Mouse (Mus musculus): ENCODE measurements around the gene Rab20.
A peak's percentile ranks its signal among the peaks of the same experiment; 100 is the strongest.
"Not testable (repeated sequence)": the region's sequence is repeated elsewhere in the genome, so short reads cannot be mapped to it uniquely, and the experiment has no call there.

The Rab20 gene

DNA sequence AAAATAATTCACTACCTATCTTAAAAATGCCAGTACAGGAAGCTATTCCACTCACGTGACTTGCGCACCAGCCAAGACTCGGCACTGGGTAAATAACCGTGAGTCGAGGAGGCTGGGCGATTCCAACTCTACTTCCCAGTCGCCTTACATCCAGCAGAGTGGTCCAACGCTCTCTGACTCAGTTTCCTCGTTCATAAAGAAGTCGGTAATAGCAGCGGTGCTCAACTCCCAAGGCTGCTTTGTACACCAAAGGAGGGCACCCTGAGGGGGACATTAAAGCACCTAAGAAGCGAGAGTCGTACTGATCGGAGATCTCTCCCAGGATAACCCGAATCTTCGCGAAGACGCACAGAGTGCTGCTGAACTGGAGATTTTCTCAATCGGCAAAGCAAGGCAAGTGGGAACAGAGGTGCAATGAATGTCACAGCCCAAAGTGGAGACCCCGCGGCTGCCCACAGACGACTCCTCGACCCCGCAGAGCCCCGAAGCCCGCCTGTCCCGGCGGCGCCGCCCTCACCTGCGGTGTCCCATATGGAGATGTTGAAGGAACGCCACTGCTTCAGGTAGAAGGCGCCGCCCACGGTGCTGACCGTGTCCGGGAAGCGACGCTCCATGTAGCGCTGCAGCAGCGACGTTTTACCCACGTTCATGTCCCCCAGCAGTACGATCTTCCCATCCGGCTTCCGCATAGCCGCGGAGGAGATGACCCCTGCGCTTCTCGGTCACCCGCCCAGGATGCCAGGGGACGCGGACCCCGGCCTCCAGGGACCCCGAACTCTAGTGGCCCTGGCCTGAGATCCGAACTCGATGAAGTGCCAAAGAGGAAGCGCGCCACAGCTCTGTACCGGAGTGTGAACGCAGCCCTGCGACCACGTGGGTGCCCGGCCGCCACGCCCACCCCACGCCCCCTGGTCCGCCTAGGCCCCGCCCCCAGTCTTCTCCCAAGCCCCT is at the start of gene Rab20:
Gene Rab20 (minus strand): TSS at position 900 of the 951 bp plus-strand sequence.
- peak; percentile 32 for DNase-seq

DNA sequence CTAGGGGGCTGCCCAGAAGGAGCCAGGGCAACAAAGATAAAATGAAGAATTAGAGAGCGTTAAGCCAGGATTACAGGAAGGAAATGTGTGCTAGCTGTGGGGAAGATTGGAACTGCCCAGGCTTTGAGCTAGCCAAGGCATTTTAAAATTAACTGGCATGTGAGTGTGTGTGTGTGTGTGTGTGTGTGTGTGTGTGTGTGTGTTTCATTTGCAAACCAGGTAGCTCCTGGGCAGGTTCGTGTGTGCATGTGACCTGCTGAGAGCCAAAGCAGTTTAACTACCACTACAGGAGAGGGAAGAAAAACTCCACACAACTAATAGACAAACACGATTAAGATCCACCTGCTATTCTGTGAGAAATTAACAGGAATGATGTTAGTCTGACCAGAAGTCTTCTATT is 44.8 kb upstream of the Rab20 start:
- DNase-seq, result no peak

DNA sequence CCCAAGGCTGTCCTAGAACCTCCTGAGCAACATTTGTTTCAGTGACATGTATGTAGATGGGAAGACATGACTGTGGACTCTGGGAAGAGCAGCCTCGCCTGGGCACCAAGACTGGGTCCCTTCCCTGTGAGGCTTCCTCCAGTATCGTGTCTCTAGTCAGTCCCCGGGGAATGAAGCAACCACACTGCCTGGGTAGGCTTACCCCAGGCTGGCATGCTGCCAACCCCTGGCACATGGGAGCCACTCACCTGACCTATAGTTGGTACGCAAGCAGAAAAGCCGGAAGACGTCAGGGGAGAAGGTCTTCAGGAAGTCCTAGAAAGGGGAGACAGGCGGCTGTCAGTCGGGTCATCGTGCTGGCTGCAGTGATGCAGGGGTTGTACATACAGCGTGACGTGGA is 40.2 kb upstream of the Rab20 start:
- no peak for DNase-seq

DNA sequence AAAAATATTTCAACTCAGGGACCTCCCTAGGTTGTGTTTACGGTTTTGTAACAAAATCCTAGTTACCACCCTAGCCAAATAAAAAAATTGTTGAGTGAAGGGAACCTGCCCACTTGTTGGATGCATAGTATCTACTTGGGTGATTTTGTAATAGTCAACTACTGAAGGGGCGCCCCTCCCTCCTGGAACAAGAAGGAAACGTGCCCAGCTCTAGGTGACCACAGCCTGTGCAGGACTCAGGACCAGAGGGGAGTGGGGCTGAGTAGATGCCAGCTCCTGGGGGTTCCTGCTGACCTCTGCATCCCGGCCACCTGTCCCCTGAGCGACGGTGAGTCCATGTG is 39.5 kb upstream of the Rab20 start:
- no peak for DNase-seq

DNA sequence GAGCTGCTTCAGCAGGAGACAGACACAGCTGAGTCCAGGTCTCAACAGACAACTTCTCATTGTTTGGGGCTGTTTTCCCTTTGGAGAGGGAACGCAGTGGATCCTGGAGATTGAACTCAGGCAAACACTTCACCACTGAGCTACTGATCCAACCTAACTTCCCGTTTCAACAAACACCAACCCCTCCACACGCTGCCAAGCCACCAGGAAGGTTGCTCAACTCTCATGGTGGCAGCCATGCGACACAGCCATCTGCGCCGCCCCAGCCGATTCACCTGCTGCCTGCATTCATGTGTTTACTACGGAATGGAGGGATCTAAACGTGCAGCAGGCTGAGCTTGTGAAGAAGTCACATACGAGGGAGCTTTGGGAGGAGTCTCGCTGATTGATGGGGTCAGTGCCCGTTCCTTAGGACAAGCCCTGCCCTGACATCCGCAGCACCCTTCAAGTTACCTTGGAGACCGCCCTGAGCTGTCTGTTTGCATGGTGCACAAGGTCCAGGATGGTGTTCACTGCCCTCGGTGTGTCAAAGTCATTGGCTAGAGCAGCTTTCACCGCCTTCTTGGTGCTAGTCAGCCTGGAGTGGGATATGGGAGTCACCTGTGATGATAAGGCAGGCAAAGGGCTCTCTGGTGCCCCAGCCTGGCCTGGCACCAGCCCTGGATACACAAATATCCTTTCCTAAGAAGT is 39.0 kb upstream of the Rab20 start:
- DNase-seq, result peak; percentile 45

DNA sequence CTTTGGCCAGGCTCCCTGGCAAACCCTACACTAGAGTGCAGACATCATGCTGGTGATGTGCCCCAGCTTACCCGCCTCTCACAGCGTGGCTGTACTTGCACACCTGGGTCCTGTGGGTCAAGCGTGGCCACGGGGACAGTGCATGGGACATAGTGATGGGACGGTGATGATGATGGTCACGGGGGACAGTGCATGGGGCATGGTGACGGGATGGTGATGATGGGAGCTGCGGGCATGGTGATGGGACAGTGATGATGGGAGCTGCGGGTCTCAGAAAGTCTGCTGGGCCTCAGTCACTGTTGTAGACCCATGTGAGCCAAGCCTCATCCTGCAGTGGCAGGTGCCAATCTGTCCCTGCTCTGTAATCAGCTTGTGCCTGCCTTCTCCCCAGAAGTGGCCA is 37.8 kb upstream of the Rab20 start:
- DNase-seq, result no peak

DNA sequence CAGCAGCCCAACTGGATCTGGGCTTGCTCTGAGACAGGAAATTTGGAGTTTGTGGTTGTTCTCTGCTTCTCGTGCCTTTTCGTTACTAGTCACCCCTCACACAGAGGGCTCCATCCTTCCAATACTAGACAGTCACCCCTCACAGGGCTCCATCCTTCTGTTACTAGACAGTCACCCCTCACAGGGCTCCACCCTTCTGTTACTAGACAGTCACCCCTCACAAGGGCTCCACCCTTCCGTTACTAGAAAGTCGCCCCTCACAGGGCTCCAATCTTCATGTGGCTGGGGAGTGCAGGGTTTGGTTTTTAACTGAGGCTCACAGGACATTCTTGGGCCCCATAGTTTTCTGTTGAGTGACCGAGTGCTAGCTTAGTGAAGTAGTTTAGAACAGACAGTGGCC is 34.7 kb upstream of the Rab20 start:
- DNase-seq, result no peak

DNA sequence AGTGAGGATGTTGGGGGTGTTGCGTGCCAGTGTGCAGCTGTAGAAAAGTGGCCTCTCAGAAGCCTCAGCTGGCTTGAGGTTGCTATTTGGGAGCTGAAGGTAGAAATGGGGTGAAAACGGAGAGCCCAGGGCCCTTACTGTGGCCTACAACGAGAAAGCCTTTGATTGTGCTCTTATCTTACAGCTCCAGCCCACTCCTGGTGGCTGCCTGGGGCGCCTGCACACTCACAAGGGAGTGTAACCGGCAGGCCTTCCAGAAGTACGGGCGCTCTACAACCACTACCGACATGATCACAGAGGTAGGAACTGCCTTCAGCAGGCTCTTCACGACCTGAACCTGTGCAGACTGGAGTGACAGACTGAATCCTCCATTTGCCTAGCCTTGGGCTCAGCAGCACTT is 34.2 kb upstream of the Rab20 start:
- DNase-seq, result no peak

DNA sequence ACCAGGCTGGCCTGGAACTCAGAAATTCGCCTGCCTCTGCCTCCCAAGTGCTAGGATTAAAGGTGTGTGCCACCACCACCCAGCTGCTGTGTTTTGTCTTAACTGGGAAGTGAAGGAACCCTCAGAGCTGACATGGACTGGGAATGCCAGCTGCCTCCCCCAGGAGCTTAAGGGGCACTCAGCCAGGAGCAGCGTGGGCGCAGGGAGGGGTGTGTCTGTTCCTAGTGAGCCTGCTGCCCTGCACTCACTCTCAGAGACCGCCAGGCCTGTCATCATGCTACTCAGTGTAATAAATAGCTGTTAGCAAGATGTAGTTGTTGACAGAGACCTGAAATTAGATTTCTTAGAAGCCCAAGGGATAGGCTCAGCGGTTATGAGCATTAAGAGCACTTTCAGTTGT is 32.5 kb upstream of the Rab20 start:
- DNase-seq, result peak; percentile 32

DNA sequence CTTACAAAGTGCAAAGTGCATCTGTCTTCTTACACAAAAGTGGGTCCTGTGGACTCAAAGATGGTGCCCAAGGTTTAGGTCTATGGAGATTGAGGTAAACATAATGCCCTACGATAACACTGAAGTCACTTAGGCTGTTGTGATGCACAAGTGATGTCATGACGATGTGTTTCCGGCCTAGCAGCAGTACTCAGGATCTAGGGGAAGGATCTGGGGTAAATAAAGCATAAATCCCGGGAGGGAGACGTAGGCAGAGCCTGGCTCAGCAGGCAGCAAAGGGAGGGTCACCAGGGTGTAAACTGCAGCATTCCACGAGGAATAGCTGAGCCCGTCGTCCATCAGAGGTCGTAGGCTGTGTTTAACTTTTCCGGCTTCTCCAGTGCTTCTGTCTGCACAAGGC is 30.4 kb upstream of the Rab20 start:
- no peak for DNase-seq

DNA sequence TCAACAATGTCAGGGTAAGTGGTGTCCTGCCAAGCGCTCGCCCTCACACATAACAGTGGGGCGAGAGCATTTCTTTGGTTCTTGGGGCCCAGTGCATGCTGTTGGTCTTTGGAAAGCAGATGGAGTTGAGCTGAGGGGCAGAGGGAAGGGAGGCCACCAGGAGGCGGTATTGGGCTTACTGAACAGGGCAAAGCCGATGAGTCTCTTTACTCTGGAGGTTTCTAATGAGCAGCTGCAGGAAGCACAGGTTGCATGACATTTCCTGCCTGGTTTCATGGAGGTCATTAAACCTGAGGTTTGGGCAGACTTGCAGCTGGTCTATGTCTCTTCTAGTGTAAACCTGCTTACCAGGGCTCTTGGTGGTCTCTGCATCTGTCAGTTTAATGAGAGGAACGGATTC is 28.3 kb upstream of the Rab20 start:
- DNase-seq, result no peak

DNA sequence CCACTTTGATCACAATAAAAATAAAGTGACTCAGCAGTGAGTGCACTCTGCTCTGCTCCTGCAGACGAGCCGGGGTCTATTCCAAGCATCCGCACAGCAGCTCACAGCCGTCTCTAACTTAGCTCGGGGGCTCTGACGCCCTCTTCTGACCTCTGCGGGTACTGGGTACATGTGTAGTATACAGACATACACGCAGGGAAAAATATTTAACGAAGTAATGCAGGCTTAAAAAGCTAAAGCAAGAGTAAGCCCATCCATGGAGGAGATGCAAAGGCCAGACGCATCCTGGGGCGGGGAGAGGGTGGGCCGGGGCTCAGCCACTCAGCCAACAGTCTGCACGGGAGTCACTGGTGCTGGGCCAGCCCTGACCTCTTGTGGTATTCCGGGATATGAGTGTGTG is 27.6 kb upstream of the Rab20 start:
- no peak for DNase-seq

DNA sequence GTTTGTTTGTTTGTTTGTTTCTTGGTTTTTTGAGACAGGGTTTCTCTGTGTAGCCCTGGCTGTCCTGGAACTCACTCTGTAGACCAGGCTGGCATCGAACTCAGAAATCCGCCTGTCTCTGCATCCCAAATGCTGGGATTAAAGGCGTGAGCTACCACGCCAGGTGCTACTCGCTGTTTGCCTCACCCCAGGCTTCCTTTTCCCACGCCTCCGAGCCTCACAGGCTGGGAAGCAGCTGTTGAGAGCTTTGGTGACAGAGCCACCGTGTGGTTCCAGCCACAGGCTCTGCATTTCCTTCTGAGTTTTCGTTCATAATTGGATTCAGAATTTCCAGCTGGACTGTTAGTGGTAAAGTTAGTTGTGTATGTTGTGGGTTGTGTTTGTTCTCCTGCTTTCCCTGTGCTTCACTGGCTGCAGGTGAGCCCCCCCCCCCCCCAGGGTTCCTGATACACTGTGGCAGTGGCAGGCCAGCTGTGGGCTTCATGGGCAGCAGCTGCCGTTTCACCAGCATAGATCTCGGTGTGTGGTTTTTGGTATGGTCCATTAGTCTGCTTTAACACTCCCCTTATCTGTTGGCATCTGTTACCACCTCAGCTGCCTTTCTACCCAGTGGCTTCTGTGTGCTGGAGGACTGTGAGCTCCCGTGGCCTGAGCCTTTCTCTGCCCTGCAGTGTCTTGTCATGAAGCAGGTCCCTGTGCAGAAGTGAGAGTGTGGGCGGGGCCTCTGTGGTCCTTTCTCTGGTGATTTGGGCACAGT is 25.1 kb upstream of the Rab20 start:
- no peak for DNase-seq

DNA sequence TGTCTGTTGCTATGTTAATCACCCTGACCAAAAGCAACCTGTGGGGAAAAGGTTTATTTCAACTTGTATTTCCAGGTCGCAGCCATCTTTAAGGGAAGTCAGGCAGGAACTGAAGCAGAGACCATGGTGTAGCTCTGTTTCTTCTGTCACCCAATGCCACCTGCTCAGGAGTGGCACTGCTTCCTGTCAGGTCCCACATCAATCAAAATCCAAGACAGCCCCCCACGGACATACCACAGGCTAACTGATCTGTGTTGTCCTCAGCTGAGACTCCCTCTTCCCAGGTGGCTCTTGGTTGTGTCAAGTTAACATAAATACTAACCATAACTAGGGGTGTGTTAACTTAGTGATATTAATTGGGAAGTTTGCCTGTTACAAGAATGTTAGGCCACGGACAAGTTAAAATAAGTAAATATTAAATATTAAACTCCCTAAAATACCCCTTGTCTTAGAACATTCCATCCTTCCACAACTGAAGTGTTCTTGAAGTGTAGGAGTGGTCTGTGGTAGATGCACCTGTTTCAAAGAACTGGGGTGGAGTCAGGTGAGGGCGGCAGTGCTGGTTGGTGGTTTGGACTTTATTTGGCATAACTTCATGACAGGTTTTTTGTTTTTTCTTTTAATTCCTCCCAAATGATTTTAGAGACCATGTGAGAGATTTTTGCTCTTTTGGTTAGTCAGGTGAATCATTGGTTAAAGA is 20.4 kb upstream of the Rab20 start:
- DNase-seq, result no peak

DNA sequence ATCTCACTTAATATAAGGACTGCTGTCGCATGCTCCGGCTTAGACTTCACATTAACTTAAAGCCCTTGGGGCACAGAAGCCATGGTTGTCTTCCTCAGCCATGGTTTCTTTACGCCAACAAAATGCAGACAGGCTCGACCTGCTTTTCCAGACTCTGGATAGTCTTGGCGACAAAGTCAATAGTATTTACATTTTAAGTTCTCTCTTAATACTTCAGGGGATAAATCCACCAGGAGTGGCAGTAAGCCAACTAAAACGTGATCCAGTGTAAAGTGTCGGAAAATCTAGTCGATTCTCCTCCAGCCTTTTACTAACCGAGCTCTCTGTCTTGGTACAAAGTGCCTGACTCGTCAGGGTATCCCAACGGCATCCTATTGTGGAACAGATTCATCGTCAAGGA is 19.8 kb upstream of the Rab20 start:
- DNase-seq, result no peak

DNA sequence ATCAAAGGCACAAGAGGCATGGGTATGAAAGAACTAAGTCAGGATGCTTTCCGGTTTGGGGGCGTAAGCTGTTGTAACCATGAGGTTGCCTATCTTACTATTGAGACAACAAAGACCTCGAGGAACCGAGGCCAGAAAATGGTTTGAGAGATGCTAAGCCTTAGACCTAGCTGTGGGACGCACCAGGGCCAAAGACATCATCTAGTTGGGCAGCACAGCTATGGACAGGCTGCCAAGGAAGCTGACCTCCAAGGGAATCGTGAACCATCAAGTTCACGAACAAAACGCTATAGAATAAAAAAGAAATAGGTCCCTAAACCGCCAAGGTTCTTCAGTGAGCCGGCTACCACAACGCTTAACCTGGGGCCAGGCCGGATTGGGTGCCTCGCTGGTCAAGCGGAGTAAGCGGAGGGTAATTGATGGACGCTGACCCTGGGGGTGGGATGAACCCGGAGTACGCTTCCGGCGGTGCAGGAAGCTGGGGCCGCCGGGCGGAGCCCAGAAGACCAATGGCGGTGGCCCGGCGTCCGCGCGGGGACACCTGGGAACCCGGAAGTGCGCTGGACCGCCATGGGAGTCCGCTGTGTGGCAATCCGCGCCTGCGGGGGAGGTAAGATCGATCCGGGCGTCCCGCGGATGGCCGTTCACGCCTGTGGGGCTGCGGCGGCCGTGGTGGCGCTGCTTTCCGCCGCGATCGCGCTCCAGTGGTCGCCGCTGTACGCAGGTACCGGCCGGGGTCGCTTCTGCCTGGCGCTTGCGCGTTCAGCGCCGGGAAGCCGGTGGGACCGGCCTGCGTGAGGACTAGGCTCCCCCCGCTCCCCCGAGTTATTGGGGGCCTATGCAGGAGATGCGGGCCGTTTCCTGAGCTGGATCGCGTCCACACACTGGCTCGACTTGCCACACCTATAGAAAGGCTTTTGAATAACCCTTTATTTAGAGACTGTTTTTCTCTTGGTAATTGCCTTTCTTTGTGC is 18.8 kb upstream of the Rab20 start, which contains the start of gene Naxd:
Gene Naxd (plus strand): TSS at position 490 of the 974 bp plus-strand sequence.
- peak; percentile 91 for DNase-seq

DNA sequence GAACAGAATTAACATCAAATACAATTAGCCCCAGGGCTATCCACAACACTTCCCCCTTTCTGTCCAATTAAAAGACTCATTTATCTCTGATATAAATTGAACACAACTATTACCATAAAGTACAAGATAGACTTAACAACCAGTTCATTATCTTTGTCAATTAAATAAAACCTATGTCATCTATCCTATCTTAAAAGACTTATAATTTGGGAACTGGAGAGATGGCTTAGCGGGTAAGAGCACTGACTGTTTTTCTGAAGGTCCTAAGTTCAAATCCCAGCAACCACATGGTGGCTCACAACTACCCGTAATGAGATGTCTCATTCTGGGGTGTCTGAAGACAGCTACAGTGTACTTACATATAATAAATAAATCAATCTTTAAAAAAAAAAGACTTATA is 13.8 kb upstream of the Rab20 start:
- not testable (repeated sequence) for DNase-seq

DNA sequence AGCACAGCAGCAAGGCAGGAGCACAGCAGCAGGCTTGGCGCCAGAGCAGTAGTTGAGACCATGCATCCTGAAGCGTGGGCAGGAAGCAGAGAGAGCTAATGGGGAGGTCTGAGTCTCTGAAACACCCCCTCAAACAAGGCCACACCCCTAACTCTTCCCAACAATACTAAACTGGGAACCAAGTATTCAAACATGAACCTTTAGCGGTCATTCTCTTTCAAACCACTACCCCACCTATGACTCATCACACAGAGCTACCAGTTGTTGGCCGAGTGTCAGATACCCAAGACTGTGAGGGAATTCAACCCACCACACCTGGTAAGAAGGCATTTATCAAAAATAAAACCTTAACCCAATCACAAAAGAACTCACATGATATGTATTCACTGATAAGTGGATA is 8.7 kb upstream of the Rab20 start:
- no peak for DNase-seq

DNA sequence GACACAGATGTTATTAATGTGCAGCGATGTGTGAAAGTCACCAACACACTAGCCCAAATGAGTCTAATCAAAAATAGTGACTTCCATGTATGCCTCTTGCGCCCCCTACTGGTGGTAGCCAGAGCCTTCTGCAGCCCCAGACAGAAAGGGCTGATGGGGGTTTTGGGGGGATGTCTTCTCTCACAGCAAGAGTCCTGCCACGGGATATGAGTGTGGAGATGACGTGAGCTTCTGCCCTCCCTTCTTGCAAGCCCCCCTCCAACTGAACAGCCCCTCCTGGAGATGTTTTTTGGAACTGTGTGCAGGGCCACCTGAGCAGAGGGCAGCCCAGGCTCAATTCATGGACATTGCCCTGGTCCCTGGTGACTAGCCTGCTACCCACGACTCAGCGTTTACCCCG is 7.6 kb upstream of the Rab20 start:
- peak; percentile 38 for DNase-seq

DNA sequence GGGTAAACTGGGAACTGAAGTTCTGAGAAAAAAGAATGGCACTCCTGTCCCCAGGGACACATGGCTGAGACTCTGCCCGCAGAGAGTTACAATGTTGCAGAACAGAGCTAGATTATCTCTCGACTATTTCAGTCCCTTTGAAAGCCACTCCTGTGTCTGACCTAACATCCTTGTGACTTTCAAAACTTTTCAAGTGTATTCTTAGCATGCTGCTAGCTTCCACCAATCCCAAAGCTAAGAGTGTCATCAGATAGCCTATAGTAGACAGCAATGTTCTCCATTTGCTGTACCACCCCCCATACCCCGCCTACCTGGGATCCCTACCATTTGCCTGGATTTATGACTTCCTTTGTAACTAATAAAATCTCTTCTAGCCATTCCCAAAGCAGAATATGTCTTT is 4.0 kb upstream of the Rab20 start:
- DNase-seq, result no peak

DNA sequence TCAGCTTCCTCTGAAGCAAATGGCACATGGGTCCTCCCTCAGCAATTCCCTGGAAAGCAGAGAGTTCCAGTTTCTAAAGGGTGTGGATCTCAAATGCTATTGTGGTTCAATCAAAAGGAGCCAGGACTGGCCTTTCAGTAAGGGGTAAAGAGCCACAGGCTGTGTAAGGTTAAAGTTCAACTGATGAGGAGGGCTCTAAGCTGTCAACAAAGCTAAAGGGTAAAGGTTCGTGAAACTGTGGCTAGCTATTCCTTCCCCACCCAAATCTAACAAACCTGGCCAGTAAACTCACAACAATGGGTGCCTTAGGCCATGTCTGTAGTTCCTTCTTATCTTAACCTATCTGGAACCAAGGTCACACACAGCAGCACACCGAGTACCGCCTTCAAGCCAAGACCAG is 3.4 kb upstream of the Rab20 start:
- DNase-seq, result no peak

DNA sequence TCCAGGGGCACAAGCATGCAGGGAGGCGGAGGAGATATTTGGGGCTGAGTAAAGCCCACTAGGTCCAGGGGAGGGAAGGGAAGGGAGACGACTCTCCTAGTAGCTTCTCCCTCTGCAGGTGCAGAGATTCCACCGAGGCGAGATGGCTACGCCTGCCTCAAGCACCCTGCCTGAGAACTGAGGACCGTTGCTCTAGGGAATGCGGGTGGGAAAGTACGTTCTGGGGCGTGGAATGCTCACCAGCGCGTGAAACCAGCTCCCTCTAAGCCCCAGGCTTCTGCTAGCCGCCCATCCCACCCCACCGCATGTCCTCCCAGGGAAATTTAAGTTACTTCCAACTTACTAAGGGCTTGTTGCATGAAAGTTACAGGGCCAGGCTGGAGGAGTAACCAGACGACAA is 1.1 kb upstream of the Rab20 start:
- DNase-seq, result no peak

Data from layer of hippocampus, adult 9-11 months (tissue).